Mouse (Mus musculus): Measurements from ENCODE around the gene Tex13c3.
"Not testable (repeated sequence)": the region's sequence is repeated elsewhere in the genome, so short reads cannot be mapped to it uniquely, and the experiment has no call there.

Gene Tex13c3

GRCm38 (mm10) chrX:19481219-19481618 is at the start of gene Tex13c3:
Tex13c3 (minus strand) TSS chrX:19481319.
- DNase-seq = not testable (repeated sequence)

- DNase-seq = no peak
Measured at GRCm38 (mm10) chrX:19489731-19490130, 8.6 kb upstream of the Tex13c3 start.

Measured in lung, postnatal 4 days (tissue).